Mouse (Mus musculus) small intestine, adult 2 months (tissue): Measurements from ENCODE around the gene Shf. TPM values are rescaled to one million over a fixed set of nuclear protein-coding genes. Genes with fewer than 3 reads are reported as not detected.
A peak's percentile ranks its signal among the peaks of the same experiment; 100 is the strongest.

Source experiments
- H3K27ac ChIP-seq: fragments of 200-500 bp; 2 replicates; pipeline ENCODE4 v1.5.1; 2012; ENCODE audit warnings: low read depth, low read length, control low read depth, inconsistent platforms; ENCODE audit not compliant: insufficient read depth
- H3K27me3 ChIP-seq: fragments of 200-500 bp; 2 replicates; pipeline ENCODE4 v1.6.1; 2012; ENCODE audit warnings: mild to moderate bottlenecking, moderate library complexity, low read length, inconsistent platforms; ENCODE audit not compliant: control insufficient read depth, insufficient read depth
- H3K36me3 ChIP-seq: fragments of 200-500 bp; 2 replicates; pipeline ENCODE4 v1.6.1; 2012; ENCODE audit warnings: mild to moderate bottlenecking, low read length, control low read depth, inconsistent platforms; ENCODE audit not compliant: control insufficient read depth, insufficient read depth
- H3K4me1 ChIP-seq: fragments of 200-500 bp; 2 replicates; pipeline ENCODE4 v1.6.1; 2012; ENCODE audit warnings: low read length, inconsistent platforms, mixed read lengths; ENCODE audit not compliant: control insufficient read depth, insufficient read depth, insufficient read length
- H3K4me3 ChIP-seq: fragments of 200-500 bp; 2 replicates; pipeline ENCODE4 v1.5.1; 2012; ENCODE audit warnings: low read depth, mild to moderate bottlenecking, control low read depth, inconsistent platforms, low read length, moderate library complexity
- CTCF ChIP-seq: fragments of 200-500 bp; IDR thresholded peaks from 2 replicates; pipeline ENCODE4 v1.5.1; 2012; ENCODE audit warnings: low read depth, mild to moderate bottlenecking, control low read depth, inconsistent platforms, low read length, moderate library complexity, mixed read lengths; ENCODE audit not compliant: insufficient replicate concordance, insufficient read length; ENCODE audit errors: extremely low read depth
- POLR2A ChIP-seq: fragments of 200-500 bp; IDR thresholded peaks from 2 replicates; pipeline ENCODE4 v1.6.1; 2012; ENCODE audit warnings: low read depth, mild to moderate bottlenecking, control low read depth, inconsistent platforms, low read length, moderate library complexity
- WGBS: fragments of 180-500 bp; shearing (Covaris S2); methylation state at CpG from one replicate; pipeline ENCODE4 v1.1.7; 2018; 5-methylcytosine and 5-hydroxymethylcytosine counted together
- polyA plus RNA-seq: library from polyadenylated mRNA; depleted of rRNA; stranded (reverse); fragments of >200 nt; gene quantifications from 2 replicates; pipeline ENCODE4 v1.2.3, GENCODE M21; 2012

Gene Shf
- polyA plus RNA-seq, 1 experiment, result 9.1 TPM

- peaks cover 5% of the 10 kb centered on the region; the same call in 1 of the 2 replicates for H3K27me3 ChIP-seq
Observed at GRCm38 (mm10) chr2:122312722-122313417, 56.1 kb downstream of the Shf start.

GRCm38 (mm10) chr2:122311561-122311960, 57.4 kb downstream of the Shf start:
- WGBS, result 70% methylated on average over 2 of the region's 2 CpGs
- TF ChIP-seq POLR2A (no peak), CTCF (no peak)
- Histone ChIP-seq H3K4me3 (no peak overlapping the region), H3K4me1 (peaks cover 7% of the 10 kb centered on the region), H3K27me3 (peaks cover 11% of the 10 kb centered on the region), H3K36me3 (no peaks in the 10 kb centered on the region), H3K27ac (no peak overlapping the region)

More at GRCm38 (mm10) chr2:122312722-122313417, 56.1 kb downstream of the Shf start:
- Histone ChIP-seq H3K4me1 (peaks cover 7% of the 10 kb centered on the region), H3K4me3 (peak overlapping the region; percentile 57), H3K27ac (no peak overlapping the region), H3K36me3 (no peaks in the 10 kb centered on the region)
- WGBS, result 1% methylated on average over 27 of the region's 27 CpGs
- TF ChIP-seq POLR2A (peak; percentile 5; the same call in 1 of the 2 replicates), CTCF (peak; percentile 75; the same call in 1 of the 2 replicates)

GRCm38 (mm10) chr2:122309647-122310046, 59.3 kb downstream of the Shf start:
- Histone ChIP-seq H3K4me1 (peaks cover 7% of the 10 kb centered on the region), H3K27me3 (peaks cover 13% of the 10 kb centered on the region), H3K27ac (no peak overlapping the region), H3K4me3 (no peak overlapping the region), H3K36me3 (no peaks in the 10 kb centered on the region)
- 31% methylated on average over 3 of the region's 3 CpGs for WGBS
- TF ChIP-seq CTCF (no peak), POLR2A (no peak)

- H3K4me1 ChIP-seq, result peaks cover 4% of the 10 kb centered on the region
- WGBS, result 17% methylated on average over 4 of the region's 4 CpGs
- H3K27me3 ChIP-seq, result peaks cover 12% of the 10 kb centered on the region
- H3K36me3 ChIP-seq, result no peaks in the 10 kb centered on the region
- H3K27ac ChIP-seq, result no peak overlapping the region
- H3K4me3 ChIP-seq, result no peak overlapping the region
- no peak for TF ChIP-seq POLR2A
- TF ChIP-seq CTCF, result no peak
Observed at GRCm38 (mm10) chr2:122306184-122306583, 62.8 kb downstream of the Shf start.

DNA sequence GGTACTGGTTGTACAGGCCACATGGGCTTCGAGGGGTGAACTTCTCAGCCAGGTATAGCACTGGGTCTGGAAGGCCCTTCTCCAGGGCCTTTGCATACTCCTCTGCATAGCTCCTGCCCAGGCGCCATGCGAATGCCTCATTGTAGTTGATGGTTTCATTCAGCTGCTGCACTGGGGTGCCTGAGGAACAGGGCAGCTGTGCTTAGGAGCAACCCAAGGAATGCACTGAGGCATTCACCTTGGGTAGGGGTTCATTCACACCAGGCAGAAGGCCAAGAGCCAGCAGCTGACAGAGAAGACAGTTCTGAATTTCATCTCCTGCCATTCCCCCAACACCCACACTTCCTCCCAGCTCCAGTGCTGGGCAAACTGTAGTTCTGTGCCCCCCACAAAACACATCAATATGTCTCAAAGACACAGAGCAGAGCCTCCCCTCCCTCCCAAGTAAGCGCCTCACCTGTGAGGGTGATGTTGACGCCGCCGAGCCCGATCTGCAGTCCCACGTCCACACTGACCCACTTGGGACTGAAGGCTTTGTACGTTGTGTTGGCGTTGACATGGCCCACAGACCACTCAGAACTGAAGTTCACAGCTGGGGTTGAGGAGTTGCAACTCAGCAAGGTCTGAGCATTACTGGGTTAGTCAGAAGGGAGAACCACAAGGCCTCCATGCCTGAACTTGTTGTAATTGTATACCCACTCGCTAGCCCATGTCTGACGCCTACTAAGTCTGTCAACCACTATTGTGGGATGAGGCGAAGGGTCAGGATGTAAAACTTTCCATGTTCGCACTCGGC, 63.7 kb downstream of the Shf start:
- H3K36me3 ChIP-seq, result no peaks in the 10 kb centered on the region
- WGBS, result 91% methylated on average over 16 of the region's 16 CpGs
- H3K27me3 ChIP-seq, result peaks cover 15% of the 10 kb centered on the region
- no peak overlapping the region for H3K27ac ChIP-seq
- peaks cover 9% of the 10 kb centered on the region for H3K4me1 ChIP-seq
- TF ChIP-seq POLR2A, result no peak
- no peak for TF ChIP-seq CTCF
- H3K4me3 ChIP-seq, result no peak overlapping the region

DNA sequence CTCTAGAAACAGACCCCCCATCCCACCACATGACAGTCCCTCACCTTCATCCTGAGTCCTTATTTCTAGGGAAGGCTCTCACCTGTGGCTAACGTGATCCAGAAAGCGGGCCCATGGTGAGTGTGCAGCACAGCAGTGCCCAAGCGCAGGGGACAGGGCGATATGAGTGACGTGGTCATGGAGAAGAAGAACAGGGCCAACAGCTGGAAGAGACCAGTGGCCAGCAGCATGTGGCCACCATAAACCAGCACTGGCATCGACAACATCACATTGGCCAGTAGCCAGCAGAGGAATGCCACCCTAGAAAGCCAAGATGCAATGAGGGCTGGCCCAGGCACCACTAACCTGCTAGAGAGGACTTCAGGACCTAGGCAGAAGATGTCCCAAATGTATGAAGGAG, 64.4 kb downstream of the Shf start:
- 86% methylated on average over 6 of the region's 6 CpGs for WGBS
- no peak overlapping the region for H3K27ac ChIP-seq
- TF ChIP-seq POLR2A, result no peak
- no peak for TF ChIP-seq CTCF
- H3K4me1 ChIP-seq, result peaks cover 9% of the 10 kb centered on the region
- H3K36me3 ChIP-seq, result no peaks in the 10 kb centered on the region
- peaks cover 15% of the 10 kb centered on the region for H3K27me3 ChIP-seq
- H3K4me3 ChIP-seq, result no peak overlapping the region

GRCm38 (mm10) chr2:122302574-122303241, 66.3 kb downstream of the Shf start:
- no peaks in the 10 kb centered on the region for H3K36me3 ChIP-seq
- peak; percentile 58; the same call in 1 of the 2 replicates for TF ChIP-seq CTCF
- TF ChIP-seq POLR2A, result no peak
- H3K27ac ChIP-seq, result no peak overlapping the region
- H3K4me1 ChIP-seq, result peaks cover 12% of the 10 kb centered on the region
- no peak overlapping the region for H3K4me3 ChIP-seq
- WGBS, result 11% methylated on average over 9 of the region's 9 CpGs
- peaks cover 14% of the 10 kb centered on the region for H3K27me3 ChIP-seq
